Mouse (Mus musculus): ENCODE results near the gene E130309D02Rik. TPM values are rescaled to one million over a fixed set of nuclear protein-coding genes. Genes with fewer than 3 reads are reported as not detected.

E130309D02Rik gene
- polyA plus RNA-seq, 1 experiment from 2014 or later = 43.4 TPM

DNA sequence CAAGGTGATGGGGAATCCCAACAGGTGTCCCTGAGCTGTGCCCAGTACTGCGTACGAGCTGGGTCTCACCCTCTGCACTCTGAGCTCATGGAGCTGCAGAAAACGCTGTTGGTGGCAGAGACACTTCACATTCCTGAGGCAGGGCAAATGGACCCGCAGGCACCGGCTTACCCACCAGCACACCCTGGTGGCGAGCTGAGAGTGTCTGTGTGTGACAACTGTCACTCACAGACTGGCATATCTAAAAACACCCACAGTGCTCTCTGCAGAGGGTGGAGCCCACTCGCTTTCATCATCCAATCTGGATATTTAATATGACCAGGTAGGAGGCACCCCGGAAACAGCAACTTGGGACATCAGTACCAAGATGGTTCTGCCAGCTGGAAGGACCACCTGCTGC lies 13.9 kb downstream of the E130309D02Rik start:
- no peak for ATAC-seq
- H3K4me1 ChIP-seq (replicated peaks) = no peaks in the 10 kb centered on the region; the same call in 1 of the 2 replicates
- H3K9ac ChIP-seq (replicated peaks) = no peak overlapping the region
- H3K4me3 ChIP-seq (replicated peaks) = no peak overlapping the region
- peaks cover 85% of the 10 kb centered on the region for H3K36me3 ChIP-seq
- no peaks in the 10 kb centered on the region for H3K9me3 ChIP-seq
- no peak overlapping the region for H3K4me2 ChIP-seq (replicated peaks)
- WGBS = 80% methylated on average over 8 of the region's 8 CpGs
- H3K27ac ChIP-seq = no peak overlapping the region
- H3K27me3 ChIP-seq = no peaks in the 10 kb centered on the region

DNA sequence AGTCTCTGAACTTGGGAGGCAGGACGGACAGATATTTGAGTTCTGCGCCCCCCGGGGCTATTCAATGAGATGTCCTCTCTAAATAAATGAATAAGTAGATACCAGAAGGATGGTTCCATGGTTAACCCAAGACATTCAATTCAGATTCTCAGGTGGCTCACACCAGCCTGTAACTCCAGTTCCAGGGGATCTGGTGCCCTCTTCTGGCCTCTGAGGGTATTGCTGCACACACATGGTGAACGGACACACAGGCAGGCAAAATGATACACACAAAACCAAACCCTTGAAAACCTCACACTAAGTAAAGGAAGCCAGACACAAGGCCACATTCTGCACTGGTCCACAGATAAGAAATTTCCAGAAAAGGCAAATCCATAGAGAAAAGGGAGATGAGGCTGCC lies 15.5 kb downstream of the E130309D02Rik start:
- no peak overlapping the region for H3K4me3 ChIP-seq (replicated peaks)
- H3K9me3 ChIP-seq = no peaks in the 10 kb centered on the region
- H3K9ac ChIP-seq (replicated peaks) = no peak overlapping the region
- WGBS = 93% methylated on average over 4 of the region's 4 CpGs
- H3K4me2 ChIP-seq (replicated peaks) = no peak overlapping the region
- no peak for ATAC-seq
- peaks cover 76% of the 10 kb centered on the region for H3K36me3 ChIP-seq
- no peaks in the 10 kb centered on the region for H3K27me3 ChIP-seq
- no peaks in the 10 kb centered on the region for H3K4me1 ChIP-seq (replicated peaks)
- H3K27ac ChIP-seq = no peak overlapping the region

DNA sequence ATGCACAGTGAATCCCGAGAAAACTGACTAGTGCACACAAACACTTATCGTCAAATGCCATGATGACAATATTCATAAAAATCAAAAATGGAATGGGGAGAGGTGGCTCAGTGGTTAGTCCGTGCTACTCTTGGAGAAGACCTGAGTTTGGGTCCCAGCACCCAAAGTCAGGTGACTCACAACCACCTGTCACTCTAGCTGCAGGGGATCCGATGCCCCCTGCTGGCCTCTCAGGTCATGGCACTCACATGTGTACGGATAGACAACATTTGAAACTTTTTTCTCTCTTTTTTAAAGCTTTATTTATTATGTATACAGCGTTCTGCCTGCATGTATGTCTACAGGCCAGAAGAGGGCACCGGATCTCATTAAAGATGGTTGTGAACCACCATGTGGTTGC lies 16.8 kb downstream of the E130309D02Rik start:
- 92% methylated on average over 7 of the region's 7 CpGs for WGBS
- Histone ChIP-seq H3K27ac (no peak overlapping the region), H3K36me3 (peaks cover 66% of the 10 kb centered on the region)

DNA sequence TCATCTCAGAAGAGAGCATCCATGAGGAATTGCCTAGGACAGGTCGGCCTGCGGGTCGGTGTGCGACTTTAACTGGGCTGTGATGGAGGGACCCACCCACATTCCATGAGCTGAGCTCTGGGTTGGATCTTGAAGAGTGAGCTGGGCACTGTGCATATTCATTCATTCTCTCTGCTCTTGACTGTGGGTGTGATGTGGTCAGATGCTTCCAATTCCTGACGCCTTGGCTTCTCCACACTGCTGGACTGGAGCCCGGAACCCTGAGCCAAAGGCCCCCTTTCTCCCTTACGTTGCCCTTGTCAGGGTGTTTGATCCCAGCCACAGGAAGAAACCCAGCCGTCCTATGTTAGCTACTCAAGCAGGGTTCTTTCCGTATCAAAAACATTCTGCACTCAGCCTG lies 17.2 kb downstream of the E130309D02Rik start:
- Histone ChIP-seq H3K4me1 (replicated peaks) (peaks cover 9% of the 10 kb centered on the region), H3K36me3 (peaks cover 61% of the 10 kb centered on the region), H3K27me3 (peaks cover 17% of the 10 kb centered on the region), H3K4me2 (replicated peaks) (no peak overlapping the region), H3K9me3 (no peaks in the 10 kb centered on the region), H3K4me3 (replicated peaks) (no peak overlapping the region), H3K27ac (no peak overlapping the region), H3K9ac (replicated peaks) (no peak overlapping the region)
- 96% methylated on average over 9 of the region's 9 CpGs for WGBS
- no peak for ATAC-seq

More for the DNA sequence above, 16.8 kb downstream of the E130309D02Rik start:
- peaks cover 13% of the 10 kb centered on the region for H3K27me3 ChIP-seq
- H3K4me3 ChIP-seq (replicated peaks) = no peak overlapping the region
- H3K9me3 ChIP-seq = no peaks in the 10 kb centered on the region
- no peak overlapping the region for H3K4me2 ChIP-seq (replicated peaks)
- no peak for ATAC-seq
- peaks cover 5% of the 10 kb centered on the region for H3K4me1 ChIP-seq (replicated peaks)
- no peak overlapping the region for H3K9ac ChIP-seq (replicated peaks)

DNA sequence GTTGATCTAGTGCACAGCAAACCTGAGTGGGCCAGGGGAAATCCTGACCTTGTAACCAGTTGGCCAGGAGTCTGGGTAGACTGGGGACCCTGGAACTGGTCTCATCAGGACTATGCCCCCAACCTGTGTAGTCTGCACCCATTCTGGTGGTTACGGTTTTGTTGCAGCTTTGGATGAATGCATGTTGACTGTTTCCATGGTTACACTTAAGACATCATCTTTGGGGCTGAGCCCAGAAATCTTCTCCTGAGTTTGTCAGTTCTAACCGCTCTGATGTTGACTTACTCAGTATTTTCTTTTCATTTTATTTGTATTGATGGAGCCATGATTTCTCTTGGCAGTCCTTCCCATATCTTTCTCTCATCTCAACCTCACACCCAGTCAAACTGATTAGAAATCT lies 19.8 kb downstream of the E130309D02Rik start:
- H3K4me1 ChIP-seq (replicated peaks) = peaks cover 11% of the 10 kb centered on the region
- H3K4me3 ChIP-seq (replicated peaks) = no peak overlapping the region
- no peak overlapping the region for H3K9ac ChIP-seq (replicated peaks)
- H3K9me3 ChIP-seq = no peaks in the 10 kb centered on the region
- H3K4me2 ChIP-seq (replicated peaks) = no peak overlapping the region
- 95% methylated on average over 2 of the region's 2 CpGs for WGBS
- H3K27me3 ChIP-seq = peaks cover 43% of the 10 kb centered on the region
- ATAC-seq = no peak
- peaks cover 35% of the 10 kb centered on the region for H3K36me3 ChIP-seq
- H3K27ac ChIP-seq = no peak overlapping the region

DNA sequence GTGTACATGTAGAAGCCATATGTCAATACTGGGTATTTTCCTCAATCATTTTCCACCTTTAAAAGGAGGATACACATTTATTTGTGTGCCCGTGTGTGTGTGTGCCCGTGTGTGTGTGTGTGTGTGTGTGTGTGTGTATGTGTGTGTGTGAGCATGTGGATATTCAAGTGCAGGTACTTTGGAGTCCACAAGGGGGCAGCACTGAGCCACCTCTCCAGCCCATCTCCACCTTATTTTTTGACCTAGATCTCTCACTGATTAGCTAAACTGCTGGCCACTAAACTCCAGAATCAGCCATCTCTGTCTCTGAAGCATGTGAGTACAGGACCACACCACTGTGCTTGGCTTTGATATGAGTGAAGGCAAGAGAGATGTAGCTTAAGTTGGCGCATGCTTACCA lies 20.3 kb downstream of the E130309D02Rik start:
- peaks cover 11% of the 10 kb centered on the region for H3K4me1 ChIP-seq (replicated peaks)
- no peak overlapping the region for H3K4me2 ChIP-seq (replicated peaks)
- no peak overlapping the region for H3K4me3 ChIP-seq (replicated peaks)
- H3K36me3 ChIP-seq = peaks cover 30% of the 10 kb centered on the region
- H3K9me3 ChIP-seq = no peaks in the 10 kb centered on the region
- ATAC-seq = no peak
- WGBS = 92% methylated on average over 3 of the region's 3 CpGs
- no peak overlapping the region for H3K27ac ChIP-seq
- H3K27me3 ChIP-seq = peaks cover 48% of the 10 kb centered on the region
- no peak overlapping the region for H3K9ac ChIP-seq (replicated peaks)

DNA sequence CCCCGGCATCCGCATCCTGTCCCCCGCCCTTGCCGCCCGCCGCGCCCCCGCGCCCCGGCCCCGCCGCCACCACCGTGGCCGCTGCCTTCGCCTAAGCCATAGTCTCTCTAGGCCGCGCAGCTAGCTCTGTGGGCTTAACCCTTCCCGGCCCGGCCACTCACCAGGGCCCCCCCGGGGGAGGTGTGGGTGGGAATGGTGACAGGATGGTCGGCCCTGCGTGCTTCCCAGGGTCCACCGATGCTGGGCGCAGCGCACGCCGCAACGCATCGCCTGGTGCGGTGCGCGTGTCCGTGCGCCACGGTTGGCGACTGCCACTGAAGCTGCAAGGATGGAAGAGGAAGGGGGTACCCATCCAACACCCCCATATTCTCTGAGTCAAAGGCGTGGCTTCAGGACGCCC lies 21.8 kb downstream of the E130309D02Rik start, which contains the start of gene Zfp853:
Gene Zfp853, minus strand, starts transcription at position 220 of the 400 bp plus-strand sequence.
- Histone ChIP-seq H3K4me2 (replicated peaks) (peak within 1 kb of the TSS; percentile 69), H3K9ac (replicated peaks) (peak within 1 kb of the TSS; percentile 65), H3K4me1 (replicated peaks) (peaks cover 13% of the 10 kb centered on the region), H3K27me3 (peaks cover 63% of the 10 kb centered on the region), H3K9me3 (no peaks in the 10 kb centered on the region), H3K36me3 (peaks cover 16% of the 10 kb centered on the region), H3K4me3 (replicated peaks) (peak within 1 kb of the TSS; percentile 43), H3K27ac (no peak within 1 kb of the TSS)
- peak; percentile 35; the same call in 1 of the 2 replicates for ATAC-seq
- WGBS = 7% methylated on average over 25 of the region's 38 CpGs

DNA sequence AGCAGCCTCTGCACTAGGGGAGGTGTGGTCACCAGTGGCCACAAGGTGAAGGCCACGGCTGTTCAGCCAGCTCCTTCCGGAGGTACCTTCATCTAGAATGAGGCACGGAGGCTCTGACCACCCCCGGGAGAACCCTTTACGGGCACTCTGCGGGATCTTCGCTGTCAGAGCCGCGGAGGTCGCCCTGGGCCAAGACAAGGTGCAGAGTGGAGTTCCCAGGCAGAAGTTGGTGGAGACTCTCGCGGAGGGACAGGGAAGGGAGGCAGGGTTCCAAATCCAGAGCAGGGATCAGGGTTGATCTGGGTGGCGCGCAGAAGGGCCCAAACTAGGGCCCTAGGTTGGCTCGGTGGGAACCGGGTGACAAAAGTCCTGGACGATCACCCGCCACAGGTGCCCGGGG lies 22.3 kb downstream of the E130309D02Rik start:
- H3K36me3 ChIP-seq = peaks cover 10% of the 10 kb centered on the region
- H3K9me3 ChIP-seq = no peaks in the 10 kb centered on the region
- 3% methylated on average over 18 of the region's 19 CpGs for WGBS
- peak overlapping the region; percentile 43 for H3K4me3 ChIP-seq (replicated peaks)
- H3K4me2 ChIP-seq (replicated peaks) = peak overlapping the region; percentile 69
- H3K4me1 ChIP-seq (replicated peaks) = peaks cover 18% of the 10 kb centered on the region
- ATAC-seq = peak; percentile 7; the same call in 1 of the 2 replicates
- H3K27ac ChIP-seq = no peak overlapping the region
- H3K27me3 ChIP-seq = peaks cover 68% of the 10 kb centered on the region
- peak overlapping the region; percentile 65 for H3K9ac ChIP-seq (replicated peaks)

DNA sequence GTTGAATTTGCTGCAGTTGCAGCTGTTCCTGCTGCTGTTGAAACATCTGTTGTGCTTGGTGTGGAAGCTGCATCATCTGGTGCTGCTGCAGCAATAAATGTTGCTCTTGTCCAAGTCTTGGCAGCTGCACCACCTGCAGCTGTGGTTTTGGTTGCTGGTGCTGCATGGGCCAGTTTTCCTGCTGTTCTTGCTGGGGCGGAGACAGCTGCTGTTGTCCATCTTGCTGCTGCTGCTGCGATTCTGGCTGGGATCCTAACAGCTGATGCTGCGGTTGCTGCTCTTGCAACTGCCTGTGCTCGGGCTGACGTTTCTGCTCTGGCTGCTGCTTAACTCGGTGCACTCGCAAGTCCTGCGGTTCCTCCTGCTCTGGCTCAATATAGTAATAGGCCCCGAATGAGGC lies 25.9 kb downstream of the E130309D02Rik start:
- Histone ChIP-seq H3K4me3 (replicated peaks) (no peak overlapping the region), H3K27me3 (peaks cover 89% of the 10 kb centered on the region), H3K9ac (replicated peaks) (no peak overlapping the region), H3K36me3 (no peaks in the 10 kb centered on the region; the same call in 1 of the 2 replicates), H3K4me2 (replicated peaks) (no peak overlapping the region), H3K9me3 (no peaks in the 10 kb centered on the region), H3K27ac (no peak overlapping the region), H3K4me1 (replicated peaks) (peaks cover 22% of the 10 kb centered on the region)
- ATAC-seq = no peak
- WGBS = 76% methylated on average over 9 of the region's 9 CpGs

DNA sequence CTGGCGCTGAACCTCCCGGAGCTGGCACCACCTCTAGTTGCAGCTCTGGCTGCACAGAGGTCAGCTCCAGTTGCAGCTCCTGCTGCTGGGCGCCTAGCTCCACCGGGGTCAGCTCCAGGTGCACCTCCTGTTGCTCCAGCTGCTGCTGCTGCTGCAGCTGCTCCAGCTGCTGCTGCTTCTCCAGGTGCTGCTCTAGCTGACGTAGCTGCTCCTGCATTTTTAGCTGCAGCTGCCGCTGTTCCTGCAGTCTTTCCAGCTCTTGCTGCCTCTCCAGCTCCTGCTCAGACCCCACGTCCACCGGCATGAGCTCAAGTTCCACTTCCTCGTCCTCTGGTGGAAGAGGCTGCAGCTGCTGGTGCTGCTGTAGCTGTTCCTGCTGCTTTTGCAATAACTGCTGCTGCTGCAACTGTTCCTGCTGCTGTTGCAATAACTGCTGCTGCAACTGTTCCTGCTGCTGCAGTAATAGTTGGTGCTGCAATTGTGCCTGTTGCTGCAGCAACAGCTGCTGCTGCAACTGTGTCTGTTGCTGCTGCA lies 26.7 kb downstream of the E130309D02Rik start:
- no peak for ATAC-seq
- Histone ChIP-seq H3K9ac (replicated peaks) (peak overlapping the region; percentile 51; the same call in 1 of the 2 replicates), H3K9me3 (no peaks in the 10 kb centered on the region), H3K4me1 (replicated peaks) (peaks cover 18% of the 10 kb centered on the region), H3K4me3 (replicated peaks) (peak overlapping the region; percentile 27), H3K27me3 (peaks cover 80% of the 10 kb centered on the region), H3K4me2 (replicated peaks) (peak overlapping the region; percentile 50), H3K27ac (no peak overlapping the region), H3K36me3 (no peaks in the 10 kb centered on the region; the same call in 1 of the 2 replicates)
- 12% methylated on average over 9 of the region's 9 CpGs for WGBS

DNA sequence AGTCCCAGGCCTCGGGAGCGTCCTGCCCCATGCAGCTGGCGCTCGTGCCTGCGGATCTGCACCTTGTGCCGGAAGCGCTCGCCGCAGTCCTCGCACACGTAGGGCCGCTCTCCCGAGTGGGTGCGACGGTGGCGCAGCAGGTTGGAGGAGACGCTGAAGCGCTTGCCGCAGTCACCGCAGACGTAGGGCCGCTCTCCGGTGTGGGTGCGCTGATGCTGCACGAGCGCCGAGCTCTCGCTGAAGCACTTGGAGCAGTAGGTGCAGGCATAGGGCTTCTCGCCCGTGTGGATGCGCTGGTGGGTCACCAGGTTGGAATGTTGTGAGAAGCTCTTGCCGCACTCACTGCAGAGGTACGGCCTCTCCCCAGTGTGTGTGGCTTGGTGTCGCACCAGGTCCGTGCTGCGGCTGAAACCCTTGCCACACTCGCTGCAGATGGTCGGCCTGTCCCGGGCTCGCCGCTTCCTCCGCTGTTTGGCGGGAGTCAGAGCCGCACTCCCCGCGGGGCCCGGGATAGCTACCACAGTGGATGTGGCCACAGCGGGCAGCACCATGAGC lies 27.3 kb downstream of the E130309D02Rik start:
- no peaks in the 10 kb centered on the region for H3K9me3 ChIP-seq
- H3K9ac ChIP-seq (replicated peaks) = peak overlapping the region; percentile 51
- peak; percentile 55; the same call in 1 of the 2 replicates for ATAC-seq
- H3K27me3 ChIP-seq = peaks cover 75% of the 10 kb centered on the region
- no peaks in the 10 kb centered on the region; the same call in 1 of the 2 replicates for H3K36me3 ChIP-seq
- peaks cover 12% of the 10 kb centered on the region for H3K4me1 ChIP-seq (replicated peaks)
- no peak overlapping the region for H3K27ac ChIP-seq
- WGBS = under 1% methylated on average over 48 of the region's 48 CpGs
- H3K4me3 ChIP-seq (replicated peaks) = peak overlapping the region; percentile 27
- H3K4me2 ChIP-seq (replicated peaks) = peak overlapping the region; percentile 50

DNA sequence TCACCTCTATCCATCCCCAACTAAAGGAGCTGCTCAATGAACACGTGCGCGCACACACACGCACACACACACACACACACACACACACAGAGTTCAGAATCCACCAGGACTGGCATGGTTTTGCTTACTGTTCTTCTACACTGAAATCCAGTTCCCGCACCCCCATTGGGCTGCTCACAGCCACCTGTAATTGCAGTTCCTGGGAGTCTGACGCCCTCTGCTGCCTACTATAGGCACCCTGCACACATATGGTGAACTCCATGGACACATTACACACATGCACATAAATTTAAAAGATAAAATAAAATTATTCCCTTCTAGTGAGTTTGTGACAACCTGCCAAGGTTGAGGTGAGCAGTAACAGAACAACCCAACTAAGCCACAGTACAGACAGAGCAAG lies 30.4 kb downstream of the E130309D02Rik start:
- 42% methylated on average over 6 of the region's 6 CpGs for WGBS
- peaks cover 51% of the 10 kb centered on the region for H3K27me3 ChIP-seq
- H3K36me3 ChIP-seq = no peaks in the 10 kb centered on the region; the same call in 1 of the 2 replicates
- H3K9me3 ChIP-seq = no peaks in the 10 kb centered on the region
- peaks cover 12% of the 10 kb centered on the region for H3K4me1 ChIP-seq (replicated peaks)
- H3K4me2 ChIP-seq (replicated peaks) = no peak overlapping the region
- H3K4me3 ChIP-seq (replicated peaks) = no peak overlapping the region
- H3K27ac ChIP-seq = no peak overlapping the region
- no peak for ATAC-seq
- H3K9ac ChIP-seq (replicated peaks) = no peak overlapping the region
